Mouse (Mus musculus) heart, adult 9 months (tissue): ENCODE measurements at regions not wholly inside any gene's neighbourhood (a gene's known extent, or its start where the extent isn't known, plus 50 kb on each side); places are given as distances from the start of the nearest gene placed in this dataset.
"Not testable (repeated sequence)": the region's sequence is repeated elsewhere in the genome, so short reads cannot be mapped to it uniquely, and the experiment has no call there.

Experiments used
- DNase-seq, 2 experiments: peaks; one replicate each; pipeline ENCODE4 v3.0.0; 2022; ENCODE audit warnings: low spot score in 2 of 2

DNA sequence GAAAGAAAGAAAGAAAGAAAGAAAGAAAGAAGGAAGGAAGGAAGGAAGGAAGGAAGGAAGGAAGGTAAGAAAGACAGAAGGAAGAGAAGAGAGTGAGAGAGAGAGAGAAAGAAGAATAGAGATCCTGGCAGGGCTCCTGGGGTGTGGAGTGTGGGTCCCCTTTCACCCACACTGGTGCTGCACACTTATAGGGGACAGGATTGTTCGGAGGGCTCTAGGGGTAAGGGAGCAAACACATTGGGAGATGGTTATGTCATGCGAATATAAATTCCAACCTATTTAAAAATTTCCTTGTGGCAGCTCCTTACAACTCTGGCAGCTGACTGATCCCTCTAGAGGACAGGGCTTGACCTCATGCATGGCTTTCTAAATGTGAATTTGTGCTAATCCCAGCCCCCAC lies 286.5 kb downstream of the Fgf9 start:
- DNase-seq, result no peak

- peak in 1 of 2 experiments; percentile 2 for DNase-seq
Measured at GRCm38 (mm10) chr14:58352986-58353385, 282.6 kb downstream of the Fgf9 start.

- DNase-seq, result no peak
Measured at GRCm38 (mm10) chr14:58336148-58336547, 265.8 kb downstream of the Fgf9 start.

DNA sequence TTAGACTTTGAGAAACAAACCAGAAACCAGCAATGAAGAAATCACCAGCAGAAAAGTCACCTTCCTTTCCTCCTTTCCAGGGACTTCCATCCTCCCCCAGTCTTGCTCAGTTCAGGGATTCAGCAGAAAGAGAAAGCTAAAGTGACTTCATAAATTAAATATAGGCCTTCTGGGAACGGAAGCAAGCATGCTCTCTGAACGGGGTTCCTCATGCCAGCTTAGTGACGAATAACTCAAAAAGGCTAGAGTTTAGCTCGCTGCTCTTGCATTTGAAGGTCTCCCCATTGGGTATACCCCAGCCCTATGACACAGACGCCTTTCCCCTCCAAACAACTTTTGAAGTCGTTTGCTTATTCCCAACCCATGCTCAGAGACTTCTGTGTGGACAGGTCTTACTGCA lies 252.8 kb downstream of the Fgf9 start:
- no peak for DNase-seq

- no peak for DNase-seq
Measured at GRCm38 (mm10) chr14:58322461-58322860, 252.1 kb downstream of the Fgf9 start.

GRCm38 (mm10) chr14:58321875-58322274 lies 251.5 kb downstream of the Fgf9 start:
- DNase-seq, result no peak

DNA sequence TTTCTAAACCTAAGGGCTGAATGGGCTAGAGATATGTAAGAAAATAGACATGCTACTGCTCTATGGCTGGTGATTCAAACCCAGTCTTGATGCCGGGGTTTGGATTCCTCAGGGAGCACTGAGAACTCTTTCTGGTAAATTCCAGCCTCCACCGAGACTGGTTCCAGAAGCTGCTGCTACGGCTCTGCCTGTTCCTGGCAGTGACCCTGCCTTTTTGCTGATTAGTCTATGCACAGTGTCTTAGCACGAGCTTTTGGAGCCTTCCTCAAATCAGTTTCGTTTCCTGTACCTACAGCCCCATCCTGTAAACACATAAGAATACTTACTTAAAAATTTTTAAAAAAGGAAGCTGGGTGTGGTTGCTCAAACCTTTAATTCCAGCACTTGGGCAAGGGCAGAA lies 250.9 kb downstream of the Fgf9 start:
- peak; percentile 35 to 65 for DNase-seq

GRCm38 (mm10) chr14:58317640-58318039 lies 247.3 kb downstream of the Fgf9 start:
- DNase-seq, result no peak

- no peak for DNase-seq
Measured at GRCm38 (mm10) chr14:58317231-58317630, 246.9 kb downstream of the Fgf9 start.

DNA sequence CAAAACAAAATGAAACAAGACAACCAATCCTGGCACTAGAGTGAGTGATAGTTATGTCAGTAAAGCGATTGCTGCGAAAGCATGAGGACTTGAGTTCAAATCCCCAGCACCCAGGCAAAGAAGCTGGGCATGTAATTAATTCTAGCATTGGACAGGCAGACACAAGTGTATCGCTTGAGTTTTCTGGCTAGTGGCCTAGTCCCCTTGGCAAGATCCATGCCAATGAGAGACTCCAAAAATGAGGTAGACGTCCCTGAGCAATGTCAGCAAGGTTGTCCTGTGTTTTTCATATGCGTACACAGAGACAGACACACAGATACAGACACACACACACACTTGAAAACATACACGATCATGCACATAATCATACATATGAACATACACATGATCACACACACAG lies 237.3 kb downstream of the Fgf9 start:
- DNase-seq, result no peak

- no peak for DNase-seq
Measured at GRCm38 (mm10) chr14:58306832-58307521, 236.6 kb downstream of the Fgf9 start.

GRCm38 (mm10) chr14:58300411-58300887 lies 230.1 kb downstream of the Fgf9 start:
- peak in 1 of 2 experiments; percentile 25 for DNase-seq

- no peak for DNase-seq
Measured at GRCm38 (mm10) chr14:58286007-58286525, 215.7 kb downstream of the Fgf9 start.

GRCm38 (mm10) chr14:58282708-58283290 lies 212.5 kb downstream of the Fgf9 start:
- peak in 1 of 2 experiments; percentile 13 for DNase-seq

DNA sequence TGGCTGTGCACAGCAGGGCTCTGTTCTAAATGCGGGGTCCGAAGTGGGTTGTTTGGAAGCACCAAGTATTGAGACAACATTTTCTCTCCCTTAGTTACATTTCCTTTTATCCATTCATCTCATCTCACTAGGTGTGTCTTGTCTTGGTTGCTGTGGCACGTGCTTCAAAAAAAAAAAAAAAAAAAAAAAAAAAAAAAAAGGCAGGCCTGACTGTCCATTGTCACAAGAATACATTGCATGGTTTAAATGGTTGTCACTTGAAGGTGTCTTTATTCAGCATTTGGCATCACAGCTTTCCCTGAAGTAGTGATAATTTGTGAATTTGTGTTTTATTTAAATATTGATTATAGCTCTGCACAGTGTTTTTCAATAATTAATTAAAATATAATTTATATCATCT lies 211.9 kb downstream of the Fgf9 start:
- DNase-seq, result no peak

DNA sequence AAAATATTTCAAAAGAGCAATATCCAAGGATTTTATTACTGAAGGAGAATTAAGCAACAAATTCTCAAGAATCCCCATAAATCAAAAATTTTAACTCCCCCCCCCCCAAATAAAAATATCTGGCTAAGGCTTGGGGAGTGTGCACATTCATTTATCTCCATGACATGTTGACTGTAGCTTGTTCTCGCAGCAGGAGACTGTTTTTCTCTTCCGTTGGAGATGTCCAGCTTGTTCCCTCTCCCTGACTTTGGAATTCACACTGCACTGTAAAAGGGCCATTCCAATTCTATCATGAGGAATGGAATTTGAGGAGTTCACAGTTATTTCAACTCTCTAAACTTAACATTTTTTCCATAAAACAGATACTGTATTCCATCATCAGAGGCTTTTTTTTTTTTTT lies 204.1 kb downstream of the Fgf9 start:
- not testable (repeated sequence) for DNase-seq

DNA sequence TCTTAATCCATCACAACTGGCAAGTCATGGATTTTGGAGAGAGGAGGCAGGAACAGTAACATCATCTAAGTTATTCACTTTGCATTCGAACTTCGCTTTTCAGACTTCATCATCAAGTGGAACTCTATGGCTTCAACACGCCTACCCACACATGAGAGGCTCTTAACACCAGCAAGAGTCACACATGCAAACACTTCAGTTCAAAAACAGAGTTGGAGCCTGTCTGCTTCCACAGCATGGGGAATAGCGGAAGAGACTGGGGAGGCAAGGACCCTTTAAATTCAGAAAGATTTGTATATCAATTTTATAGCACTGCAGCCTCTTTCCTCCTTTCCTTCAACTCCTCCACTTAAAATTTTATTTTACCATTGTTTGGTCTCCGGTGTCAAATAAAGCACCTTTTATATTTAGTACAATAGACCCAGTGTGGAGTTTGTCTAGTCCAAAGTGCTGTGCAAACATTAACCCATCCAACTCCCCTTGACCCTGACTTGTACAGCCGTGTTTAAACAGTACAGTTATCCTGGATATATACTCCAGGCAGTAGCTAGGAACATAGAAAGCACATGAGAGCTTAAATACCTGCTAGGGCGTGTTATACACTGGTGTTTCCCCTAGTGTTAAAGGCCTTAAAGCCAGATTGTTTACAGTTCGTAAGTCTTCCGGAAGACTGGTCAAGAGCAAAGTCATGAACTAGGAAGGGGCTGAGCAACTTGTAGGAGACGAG lies 203.5 kb downstream of the Fgf9 start:
- DNase-seq, result no peak

GRCm38 (mm10) chr14:58265373-58265772 lies 195.0 kb downstream of the Fgf9 start:
- DNase-seq, result no peak

DNA sequence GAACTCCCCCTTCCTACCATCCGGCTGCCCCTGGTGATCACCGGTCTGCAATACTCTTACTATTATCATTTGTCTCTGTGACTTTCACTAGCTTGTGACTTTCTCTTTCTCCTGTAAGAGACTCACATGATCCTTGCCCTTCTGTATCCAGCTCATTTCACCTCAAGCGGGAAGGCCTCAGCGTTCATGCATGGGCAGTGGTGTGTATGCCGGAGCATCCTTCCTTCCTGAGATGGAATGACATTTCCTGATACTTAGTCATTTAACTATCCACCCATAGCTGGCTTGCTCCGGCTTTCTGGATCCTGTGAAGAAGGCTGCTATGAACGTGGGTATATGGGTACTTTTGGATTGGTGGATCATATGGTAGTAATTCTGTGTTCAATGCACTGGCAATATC lies 194.1 kb downstream of the Fgf9 start:
- DNase-seq, result no peak

DNA sequence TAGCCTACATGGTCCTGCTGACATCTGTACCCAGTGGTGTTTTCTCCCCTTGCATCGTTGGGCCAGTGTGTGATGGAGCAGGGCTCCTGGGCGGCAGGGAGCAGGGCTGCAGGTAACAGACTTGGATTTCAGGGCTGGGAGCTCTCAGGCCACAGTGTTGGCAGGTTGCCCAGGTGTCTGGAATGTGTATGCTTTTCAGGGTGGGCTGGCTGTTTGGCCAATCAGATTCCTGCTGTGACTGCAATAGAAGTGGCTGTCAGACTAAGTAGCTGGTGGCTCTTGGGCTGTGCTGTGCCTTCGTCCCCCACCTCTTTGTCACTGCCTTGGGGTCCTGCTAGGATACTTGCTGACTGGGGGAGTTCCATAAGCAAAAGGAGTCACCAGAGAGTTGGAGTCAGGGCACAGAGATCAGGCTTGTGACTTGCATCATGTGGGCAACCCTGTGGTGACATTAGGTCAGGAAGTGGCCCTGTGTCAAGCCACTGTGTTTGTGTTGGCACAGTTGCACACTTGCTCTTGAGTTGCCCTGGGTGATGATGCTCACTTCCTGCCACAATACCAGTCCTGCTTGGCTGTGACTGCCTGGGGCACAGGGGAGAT lies 183.1 kb downstream of the Fgf9 start:
- peak; percentile 13 to 21 for DNase-seq

DNA sequence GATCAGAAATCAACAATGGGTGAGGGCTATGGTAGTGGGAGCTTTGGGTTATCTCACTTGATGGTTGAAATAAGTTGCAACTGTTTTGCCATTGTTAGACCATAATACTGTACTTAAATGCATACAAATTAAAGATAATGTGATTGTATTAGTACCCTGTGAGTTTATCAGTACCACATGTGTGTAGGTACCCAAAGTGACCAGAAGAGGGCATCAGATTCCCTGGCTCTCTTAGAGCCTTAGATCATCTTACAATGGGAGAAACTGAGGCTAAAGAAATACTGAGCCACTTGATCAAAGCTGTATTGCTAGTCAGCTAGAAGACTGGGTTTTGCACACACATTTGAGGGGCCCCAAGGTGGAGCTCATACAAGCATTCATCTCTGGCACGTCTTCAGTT lies 155.5 kb downstream of the Fgf9 start:
- DNase-seq, result no peak

GRCm38 (mm10) chr14:58224419-58224818 lies 154.1 kb downstream of the Fgf9 start:
- no peak for DNase-seq
